19 mouse cellular contexts compared by ENCODE assay signal in the genomic region with DNA sequence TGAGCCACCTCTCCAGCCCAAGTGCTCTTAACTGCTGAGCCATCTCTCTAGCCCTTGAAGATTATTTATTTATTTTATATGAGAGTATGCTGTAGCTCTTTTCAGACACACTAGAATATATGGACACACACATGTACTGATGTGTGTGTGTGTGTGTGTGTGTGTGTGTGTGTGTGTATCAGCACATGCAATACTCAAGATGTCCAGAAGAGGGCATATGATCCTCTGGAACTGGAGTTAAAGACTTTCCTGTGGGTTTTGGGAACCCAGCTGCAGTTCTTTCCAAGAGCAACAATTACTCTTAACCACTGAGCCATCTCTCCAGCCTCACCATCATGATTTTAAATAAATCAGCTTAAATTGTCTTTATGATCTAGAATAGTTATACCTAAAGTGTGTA. TPM values are rescaled to one million over a fixed set of nuclear protein-coding genes. Genes with fewer than 3 reads are reported as not detected.
DNase-seq lines count a peak whose midpoint lies in the region; ATAC-seq and TF ChIP-seq lines count a peak whose summit lies in the region.
"Had no signal": no experiment of that assay in that cellular context is flagged by ENCODE, and none has a peak within 500 bp of the region (broad histone marks: within the 10 kb centered on the region; RNA-seq: fewer than 3 reads in every experiment).

No protein-coding gene starts in this region.

- TF ChIP-seq EP300 in heart, adult 2 months (IDR thresholded peaks at IDR 0.05; ENCODE audit: insufficient read depth, low read depth, low read length), result no peak

- H3K9me3 ChIP-seq in liver, embryonic 11.5 days (ENCODE audit: control insufficient read depth, low read length), result no peaks in the 10 kb centered on the region
- 0 out of 2 replicates have a peak, but pooled peaks cover 5% of the 10 kb centered on the region for H3K9me3 ChIP-seq in liver, embryonic 12.5 days (replicated peaks)
- H3K9me3 ChIP-seq in E14TG2a.4 (ENCODE audit: low read length), result no peaks in the 10 kb centered on the region
- H3K9me3 ChIP-seq: heart, embryonic 15.5 days; neural tube, embryonic 13.5 days had no signal

- no peak overlapping the region for H3K4me2 ChIP-seq in liver, embryonic 11.5 days
- no peak overlapping the region for H3K4me2 ChIP-seq in liver, embryonic 12.5 days
- H3K4me2 ChIP-seq: heart, embryonic 15.5 days; limb, embryonic 12.5 days; neural tube, embryonic 13.5 days had no signal

- H3K27me3 ChIP-seq in heart, adult 2 months (ENCODE audit: control insufficient read depth, insufficient read depth, low read length), result no peaks in the 10 kb centered on the region
- no peaks in the 10 kb centered on the region; the same call in 1 of the 2 replicates for H3K27me3 ChIP-seq in liver, embryonic 11.5 days (replicated peaks; ENCODE audit: control insufficient read depth, insufficient read depth, low read length)
- 0 out of 2 replicates have a peak, but pooled peaks cover 3% of the 10 kb centered on the region for H3K27me3 ChIP-seq in liver, embryonic 12.5 days (replicated peaks)
- no peaks in the 10 kb centered on the region for H3K27me3 ChIP-seq in E14TG2a.4 (ENCODE audit: insufficient read depth, low read length)
- H3K27me3 ChIP-seq: CH12.LX; heart, embryonic 15.5 days; limb, embryonic 12.5 days; neural tube, embryonic 13.5 days had no signal

- no peak for TF ChIP-seq POLR2A in heart, adult 2 months (IDR thresholded peaks at IDR 0.05; ENCODE audit: insufficient read depth, low read depth, low read length)
- no peak for TF ChIP-seq POLR2A in brain, embryonic 14.5 days (IDR thresholded peaks at IDR 0.05; ENCODE audit: borderline replicate concordance, extremely low read depth, insufficient read depth, insufficient read length, poor library complexity, severe bottlenecking)

- H3K4me1 ChIP-seq in heart, adult 2 months (ENCODE audit: control insufficient read depth, insufficient read depth, low read length), result peaks cover 1% of the 10 kb centered on the region
- peaks cover 4% of the 10 kb centered on the region for H3K4me1 ChIP-seq in liver, embryonic 11.5 days (replicated peaks; ENCODE audit: control insufficient read depth, insufficient read depth, low read length)
- H3K4me1 ChIP-seq in liver, embryonic 12.5 days, result peaks cover 29% of the 10 kb centered on the region
- peaks cover 48% of the 10 kb centered on the region for H3K4me1 ChIP-seq in E14TG2a.4 (replicated peaks; ENCODE audit: low read depth, low read length)

- no peak overlapping the region for H3K9ac ChIP-seq in heart, adult 2 months (ENCODE audit: low read depth, low read length)
- H3K9ac ChIP-seq in liver, embryonic 11.5 days (ENCODE audit: low read depth, low read length), result no peak overlapping the region
- no peak overlapping the region for H3K9ac ChIP-seq in liver, embryonic 12.5 days
- H3K9ac ChIP-seq: heart, embryonic 15.5 days; limb, embryonic 12.5 days; neural tube, embryonic 13.5 days had no signal

- no peak for ATAC-seq in liver, embryonic 11.5 days (replicated peaks; ENCODE audit: low FRiP score)
- ATAC-seq in liver, embryonic 12.5 days, result no peak
- ATAC-seq: activated CD4-positive, CD25-positive, alpha-beta regulatory T cell, adult 4 months had no signal

- intact Hi-C loops in heart, adult 2 months (cut with DNase I), result loop anchor here (5.0 kb wide), 1 partner anchor 89 kb away; a partner anchor contains a TSS

- H3K4me3 ChIP-seq in heart, adult 2 months, result no peak overlapping the region
- no peak overlapping the region for H3K4me3 ChIP-seq in liver, embryonic 11.5 days (ENCODE audit: low read depth, low read length)
- no peak overlapping the region for H3K4me3 ChIP-seq in liver, embryonic 12.5 days
- no peak overlapping the region for H3K4me3 ChIP-seq in E14TG2a.4 (replicated peaks; ENCODE audit: low read length)
- H3K4me3 ChIP-seq: heart, embryonic 15.5 days; limb, embryonic 12.5 days; neural tube, embryonic 13.5 days had no signal

- no peaks in the 10 kb centered on the region for H3K36me3 ChIP-seq in heart, adult 2 months (ENCODE audit: control insufficient read depth, insufficient read depth, low read length)
- no peaks in the 10 kb centered on the region for H3K36me3 ChIP-seq in liver, embryonic 11.5 days (ENCODE audit: control insufficient read depth, insufficient read depth, low read length)
- H3K36me3 ChIP-seq in liver, embryonic 12.5 days, result no peaks in the 10 kb centered on the region
- no peaks in the 10 kb centered on the region for H3K36me3 ChIP-seq in E14TG2a.4 (ENCODE audit: insufficient read depth, low read length)
- H3K36me3 ChIP-seq: heart, embryonic 15.5 days; limb, embryonic 12.5 days; neural tube, embryonic 13.5 days had no signal

- TF ChIP-seq CTCF in heart, adult 2 months (IDR thresholded peaks at IDR 0.05), result peak; percentile 39
- peak; percentile 73 for TF ChIP-seq CTCF in E14TG2a.4 (conservative IDR thresholded peaks at IDR 0.05; ENCODE audit: low read length)
- 0 out of 2 replicates have a peak, but pooled peaks have one; percentile 15 for TF ChIP-seq CTCF in brain, embryonic 14.5 days (IDR thresholded peaks at IDR 0.05; ENCODE audit: borderline replicate concordance, extremely low read depth, insufficient read depth, insufficient read length)

- H3K27ac ChIP-seq in heart, adult 2 months, result no peak overlapping the region
- H3K27ac ChIP-seq in liver, embryonic 11.5 days (ENCODE audit: low read depth, low read length), result no peak overlapping the region
- no peak overlapping the region for H3K27ac ChIP-seq in liver, embryonic 12.5 days
- H3K27ac ChIP-seq: heart, embryonic 15.5 days; limb, embryonic 12.5 days; neural tube, embryonic 13.5 days had no signal

- DNase-seq in heart, adult 2 months, result no peak
- no peak for DNase-seq in heart, postnatal 4 days
- peak; percentile 3 for DNase-seq in liver, embryonic 11.5 days (ENCODE audit: low spot score)
- DNase-seq in brain, embryonic 14.5 days (ENCODE audit: low read depth), result no peak
- DNase-seq in urinary bladder, postnatal 10 days (ENCODE audit: low spot score), result no peak
- DNase-seq in cerebellum, postnatal 10 days, result no peak
- DNase-seq: adrenal gland, postnatal 10 days; cerebellum, adult 9-11 months; kidney, adult 2 months; kidney, postnatal 25 days; lung, postnatal 36 days; thymus, postnatal 36 days had no signal

- no peaks in the 10 kb centered on the region for H3K79me2 ChIP-seq in heart, adult 2 months (replicated peaks; ENCODE audit: control insufficient read depth, insufficient read depth, low read length)

RNA-seq across cellular contexts. Expression of a gene that starts 14.3 kb away (rescaled TPM):
- total RNA-seq in heart, adult 2 months (2021), result 1 to 10 TPM; 4.6 to 6.0 TPM
- 9.0 and 12.6 TPM in 2 replicates for polyA plus RNA-seq in heart, adult 2 months (2012; rRNA removed)
- 10 to 100 TPM; 47.7 to 52.4 TPM for total RNA-seq in heart, postnatal 4 days (2021)
- 0.06 and 0.16 TPM in 2 replicates for polyA plus RNA-seq in liver, embryonic 11.5 days (2014; fragmentation: Nextera tagmentation; extraction: Ambion mirVana)
- polyA plus RNA-seq in liver, embryonic 12.5 days (2016; fragmentation: Nextera tagmentation; extraction: Ambion mirVana), result 0.04 TPM in 1 of 2 replicates, not detected in the other
- 0.19 and 0.30 TPM in 2 replicates for polyA plus RNA-seq in brain, embryonic 14.5 days (2012; rRNA removed)
- total RNA-seq: CH12.LX had no signal

RNA-seq across cellular contexts. Expression of a gene that starts 25.1 kb away (rescaled TPM):
- total RNA-seq in heart, adult 2 months (2021), result 10 to 100 TPM in 1 of 2 experiments, 1 to 10 TPM in 1; 9.2 to 12.2 TPM
- 21.2 and 31.1 TPM in 2 replicates for polyA plus RNA-seq in heart, adult 2 months (2012; rRNA removed)
- 10 to 100 TPM; 78.1 to 82.1 TPM for total RNA-seq in heart, postnatal 4 days (2021)
- polyA plus RNA-seq in liver, embryonic 11.5 days (2014; fragmentation: Nextera tagmentation; extraction: Ambion mirVana), result 212 and 231 TPM in 2 replicates
- 136 and 148 TPM in 2 replicates for polyA plus RNA-seq in liver, embryonic 12.5 days (2016; fragmentation: Nextera tagmentation; extraction: Ambion mirVana)
- polyA plus RNA-seq in brain, embryonic 14.5 days (2012; rRNA removed), result 346 and 452 TPM in 2 replicates

Comparison
In these comparisons a context has a peak if more than half of its experiments do, and no peak if none do; other contexts are left out.
1. CTCF ChIP-seq: peak in every context shown above with its lines; median percentile 73 in E14TG2a.4; 39 in heart, adult 2 months; 15 in brain, embryonic 14.5 days.